Mouse (Mus musculus): ENCODE data around the gene Ror2.

The Ror2 gene

DNA sequence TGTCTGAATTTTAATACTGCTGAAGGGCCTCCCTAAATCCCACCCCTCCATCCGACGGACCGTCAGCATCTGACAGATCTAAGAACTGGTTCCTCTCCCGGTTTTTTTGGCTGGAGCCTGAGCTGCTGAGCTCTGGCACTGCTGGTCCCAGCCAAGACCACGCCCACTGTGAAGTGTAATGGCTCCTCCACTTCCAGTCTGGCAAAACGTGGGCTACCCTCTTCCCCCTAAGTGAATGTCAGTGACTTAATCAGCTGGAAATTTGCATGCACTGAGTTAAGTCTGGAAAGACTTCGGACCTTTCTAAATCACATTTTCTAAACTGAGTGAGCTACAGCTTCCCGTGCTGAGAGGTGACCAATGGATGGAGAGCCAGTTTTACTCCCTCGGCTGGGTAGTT, 52.5 kb downstream of the Ror2 start:
- DNase-seq (ENCODE audit: low spot score in 2 of 2): no peak

DNA sequence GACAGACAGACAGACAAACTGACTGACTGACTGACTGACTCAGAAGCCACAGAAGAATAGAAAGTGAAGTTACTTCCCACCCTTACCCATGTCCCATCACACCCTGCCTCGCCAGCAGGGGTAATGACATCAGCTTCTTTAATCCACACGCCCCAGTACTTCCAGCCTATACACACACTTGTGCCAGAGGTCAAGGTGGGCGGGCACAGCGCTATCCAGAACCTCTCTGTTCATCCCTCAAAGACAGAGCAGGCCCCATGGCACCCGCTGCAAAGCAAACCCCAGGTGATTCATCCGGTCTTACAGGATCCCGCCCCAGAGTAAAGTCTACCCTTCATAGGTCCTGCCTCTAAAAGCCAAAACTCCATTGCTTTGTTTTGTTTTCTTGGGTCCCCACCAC, 53.5 kb downstream of the Ror2 start:
- DNase-seq (ENCODE audit: low spot score in 2 of 2): no peak

DNA sequence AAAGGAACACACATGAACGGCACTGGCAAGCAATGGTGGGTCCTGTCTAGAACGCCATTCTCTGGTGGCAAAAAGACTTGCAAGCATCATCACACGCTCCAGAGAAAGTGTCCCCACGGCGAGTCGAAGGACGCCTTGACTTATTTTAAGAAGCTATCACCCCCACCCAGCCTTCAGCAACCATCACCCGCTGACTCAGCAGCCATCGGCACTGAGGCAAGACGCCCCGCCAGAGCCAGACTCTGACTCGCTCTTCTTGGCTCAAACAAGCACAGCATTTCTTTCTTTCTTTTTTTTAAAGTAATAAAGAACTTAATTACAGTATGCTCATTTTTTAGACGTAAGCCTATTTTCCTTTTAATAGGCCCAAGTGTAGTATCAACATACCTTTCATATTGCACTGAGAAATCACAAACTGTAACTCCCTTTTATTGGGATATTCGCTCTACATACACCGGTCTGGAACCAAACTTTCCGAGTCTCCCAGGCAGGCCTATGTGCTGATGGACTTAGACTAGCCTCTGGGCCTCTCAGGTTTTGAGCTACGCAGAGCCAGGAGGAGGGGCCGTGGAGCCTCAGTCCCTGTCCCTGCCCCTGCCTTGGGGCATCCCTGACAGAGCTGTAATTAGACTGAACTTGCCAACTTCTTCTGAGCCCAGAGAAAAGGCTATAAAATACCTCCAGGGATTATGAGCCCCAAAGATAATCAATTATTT, 55.3 kb downstream of the Ror2 start:
- DNase-seq (ENCODE audit: low spot score in 2 of 2): peak in 1 of 2 experiments; percentile 34

DNA sequence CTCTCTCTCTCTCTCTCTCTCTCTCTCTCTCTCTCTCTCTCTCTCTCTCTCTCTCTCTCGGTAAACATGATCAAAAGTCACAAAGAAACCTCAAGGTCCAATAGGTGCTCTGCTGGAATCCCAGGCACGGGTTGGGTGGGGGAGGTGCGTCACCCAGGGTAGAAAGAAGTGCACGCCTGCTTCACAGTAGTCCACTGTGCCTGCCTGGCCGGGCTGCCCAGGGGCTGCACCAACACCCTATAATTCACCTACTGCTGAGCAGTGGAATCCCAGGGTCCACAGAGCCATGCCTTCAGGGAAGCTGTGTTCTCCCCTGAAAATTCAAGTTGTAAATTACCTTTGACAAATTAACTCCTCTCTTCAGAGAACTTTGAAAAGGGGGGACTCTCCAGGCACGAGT, 58.9 kb downstream of the Ror2 start:
- no peak for DNase-seq (ENCODE audit: low spot score in 2 of 2)

DNA sequence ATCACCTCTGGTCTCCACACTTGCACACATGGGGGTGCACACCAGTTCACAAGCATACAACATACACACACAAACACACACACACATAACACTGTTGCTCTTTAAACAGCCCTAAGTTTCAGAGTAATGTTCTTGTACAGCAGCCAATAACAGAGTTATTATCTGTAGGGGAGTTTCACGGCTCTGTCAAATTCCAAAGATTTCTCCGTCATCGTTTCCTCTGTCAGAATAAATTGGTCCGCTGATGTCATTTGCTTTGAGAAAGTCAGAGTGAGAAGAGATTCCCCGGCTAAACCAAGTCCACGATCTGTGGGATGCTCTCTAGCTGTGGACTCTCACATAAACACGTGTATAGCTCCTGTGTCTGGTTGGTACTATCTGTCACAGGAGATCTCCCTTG, 59.5 kb downstream of the Ror2 start:
- DNase-seq (ENCODE audit: low spot score in 2 of 2): no peak

DNA sequence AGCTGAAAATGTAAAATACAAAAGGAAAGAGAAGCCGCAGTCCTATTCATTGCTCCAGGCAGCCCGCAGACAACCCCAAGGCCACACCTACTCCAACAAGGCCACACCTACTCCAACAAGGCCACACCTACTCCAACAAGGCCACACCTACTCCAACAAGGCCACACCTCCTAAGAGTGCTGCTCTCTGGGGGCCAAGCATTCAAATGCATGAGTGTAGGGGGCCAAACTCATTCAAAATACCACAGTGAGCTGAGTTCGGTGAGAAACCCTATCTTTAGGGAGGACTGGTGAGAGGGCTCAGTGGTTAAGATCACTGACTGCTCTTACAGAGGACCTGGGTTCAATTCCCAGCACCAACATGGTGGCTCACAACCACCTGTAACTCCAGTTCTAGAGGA, 60.0 kb downstream of the Ror2 start:
- no peak for DNase-seq (ENCODE audit: low spot score in 2 of 2)

DNA sequence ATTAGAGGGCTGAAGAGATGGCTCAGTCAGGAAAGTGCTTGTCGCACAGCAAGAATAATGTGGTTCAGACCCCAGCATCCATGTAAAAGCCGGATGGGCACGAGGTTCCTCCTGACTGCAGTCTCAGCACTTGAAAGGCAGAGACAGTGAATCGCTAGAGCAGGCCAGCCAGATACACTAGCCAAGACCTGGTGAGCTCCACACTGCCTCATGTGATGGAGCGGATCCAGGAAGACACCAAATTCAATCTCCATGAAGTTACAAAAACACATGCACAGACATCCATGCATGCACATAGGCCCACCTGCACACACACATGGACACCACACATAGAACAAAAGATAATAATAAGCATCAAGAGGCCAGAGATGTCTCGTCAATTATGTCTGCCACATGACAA, 64.7 kb downstream of the Ror2 start:
- no peak for DNase-seq (ENCODE audit: low spot score in 2 of 2)

DNA sequence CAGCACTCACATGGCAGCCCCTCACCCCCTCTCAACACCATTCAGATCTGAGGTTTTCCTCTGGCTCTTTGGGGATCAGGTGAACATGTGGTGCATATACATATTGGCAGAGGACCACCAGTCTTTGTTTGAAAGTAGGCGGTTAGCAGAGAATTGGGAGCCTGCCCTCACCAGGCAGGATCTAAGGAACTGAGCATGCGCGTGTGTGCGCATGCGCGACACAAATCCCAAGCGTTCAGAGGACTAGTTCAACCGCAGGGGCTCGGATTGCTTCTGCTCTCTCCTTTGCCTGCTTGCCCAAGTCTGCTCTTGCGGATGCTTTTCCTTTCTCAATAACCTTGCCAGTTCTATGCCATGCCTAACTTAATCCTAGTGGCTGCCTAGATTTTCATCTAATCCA, 66.0 kb downstream of the Ror2 start:
- no peak for DNase-seq (ENCODE audit: low spot score in 2 of 2)

DNA sequence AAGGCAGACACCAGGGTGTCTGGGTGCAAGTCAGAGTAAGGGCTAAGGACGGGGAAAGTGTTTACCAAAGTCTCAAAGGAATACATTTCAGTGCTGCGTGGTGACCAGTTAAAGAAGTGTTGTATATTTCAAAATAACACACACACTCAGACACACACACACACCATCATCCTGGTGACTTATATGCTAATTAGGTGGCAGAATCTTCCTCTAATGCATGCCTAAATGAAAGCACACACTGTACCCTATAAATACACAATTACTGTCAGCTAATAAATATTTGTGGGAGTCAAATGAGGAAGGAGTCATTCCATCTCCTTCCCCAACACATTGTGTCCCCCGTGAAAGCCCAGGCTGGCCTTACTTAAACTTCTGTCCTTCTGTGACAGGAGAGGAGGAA, 66.5 kb downstream of the Ror2 start:
- no peak for DNase-seq (ENCODE audit: low spot score in 2 of 2)

DNA sequence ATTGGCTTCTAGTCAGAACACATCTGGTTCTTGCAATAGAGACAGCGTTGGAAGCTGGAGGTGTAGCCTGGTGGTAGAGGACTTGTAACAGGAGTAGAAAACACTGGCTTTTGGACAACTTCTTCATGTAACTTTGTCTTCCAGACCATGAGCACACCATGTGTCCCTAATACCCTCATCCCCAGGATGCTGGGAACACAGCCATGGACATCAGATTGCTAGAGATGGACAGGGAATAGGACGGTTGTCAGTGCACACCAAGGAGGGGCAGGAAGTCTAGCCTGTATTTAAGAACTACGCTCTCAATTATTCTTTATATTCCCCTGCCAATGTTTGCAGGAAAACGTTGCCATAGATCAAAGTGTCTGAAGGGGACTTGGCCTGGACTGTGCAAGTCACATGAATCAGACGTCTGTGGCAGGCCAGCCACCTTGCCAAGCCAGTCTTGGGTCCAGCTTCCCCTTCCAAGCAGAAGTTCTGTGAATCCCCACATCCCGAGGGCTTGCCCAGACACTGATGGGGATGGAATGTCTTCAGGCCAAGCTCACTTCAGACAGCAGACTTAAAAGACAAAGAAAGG, 68.4 kb downstream of the Ror2 start:
- DNase-seq (ENCODE audit: low spot score in 2 of 2): no peak

DNA sequence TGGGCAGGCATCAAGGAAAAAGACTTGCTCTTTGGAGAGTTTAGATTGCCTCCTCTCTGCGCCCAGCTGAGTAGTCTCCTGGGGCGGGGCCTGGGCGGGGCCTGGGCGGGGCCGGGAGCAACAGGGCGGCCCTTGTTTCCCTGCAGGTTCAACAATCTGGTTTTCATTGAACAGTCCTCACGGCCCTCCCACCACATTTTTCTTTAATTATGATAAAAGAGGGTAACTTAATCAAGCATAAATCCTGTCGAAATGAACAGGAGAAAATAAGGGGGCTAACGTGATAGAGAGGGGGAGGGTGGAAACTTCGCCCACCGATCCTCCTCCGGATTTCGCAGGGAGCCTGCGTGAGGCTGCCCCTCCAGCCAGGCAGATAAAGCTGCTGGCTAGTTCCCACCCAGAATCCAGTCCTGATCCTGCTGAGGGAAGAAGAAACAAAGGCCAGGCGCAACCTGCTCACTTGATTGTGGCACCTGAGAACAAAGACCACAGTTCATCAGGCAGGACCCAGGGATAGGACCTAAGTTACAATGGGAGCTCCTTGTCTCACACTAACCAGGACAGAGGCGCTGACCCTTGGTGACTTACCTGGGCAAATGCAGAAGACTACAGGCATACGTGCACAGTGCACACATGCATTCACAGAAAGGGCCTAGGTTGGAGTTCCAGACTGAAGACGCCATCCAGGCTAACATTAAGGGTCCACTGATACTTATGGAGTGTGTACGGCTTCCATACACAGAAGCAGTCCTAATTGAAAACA, 73.8 kb downstream of the Ror2 start:
- DNase-seq (ENCODE audit: low spot score in 2 of 2): no peak

DNA sequence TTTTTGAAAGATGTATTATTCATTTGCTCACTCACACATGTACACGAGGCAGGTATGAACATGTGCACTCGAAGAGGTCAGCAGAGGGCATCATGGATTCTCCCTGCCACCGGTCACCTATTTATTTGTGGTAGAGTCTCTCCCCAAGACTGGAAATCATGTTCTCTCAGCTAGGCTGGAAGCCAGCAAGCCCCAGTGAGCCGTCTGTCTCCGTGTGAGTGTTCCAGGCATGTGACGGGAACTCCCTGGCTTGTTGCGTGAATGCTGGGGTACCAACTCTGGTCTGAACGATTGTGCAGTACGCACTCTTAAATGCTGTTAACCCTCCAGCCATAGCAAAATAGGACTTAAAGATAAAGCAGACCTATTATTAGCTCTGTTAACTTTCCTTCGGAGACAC, 77.4 kb downstream of the Ror2 start:
- no peak for DNase-seq (ENCODE audit: low spot score in 2 of 2)

DNA sequence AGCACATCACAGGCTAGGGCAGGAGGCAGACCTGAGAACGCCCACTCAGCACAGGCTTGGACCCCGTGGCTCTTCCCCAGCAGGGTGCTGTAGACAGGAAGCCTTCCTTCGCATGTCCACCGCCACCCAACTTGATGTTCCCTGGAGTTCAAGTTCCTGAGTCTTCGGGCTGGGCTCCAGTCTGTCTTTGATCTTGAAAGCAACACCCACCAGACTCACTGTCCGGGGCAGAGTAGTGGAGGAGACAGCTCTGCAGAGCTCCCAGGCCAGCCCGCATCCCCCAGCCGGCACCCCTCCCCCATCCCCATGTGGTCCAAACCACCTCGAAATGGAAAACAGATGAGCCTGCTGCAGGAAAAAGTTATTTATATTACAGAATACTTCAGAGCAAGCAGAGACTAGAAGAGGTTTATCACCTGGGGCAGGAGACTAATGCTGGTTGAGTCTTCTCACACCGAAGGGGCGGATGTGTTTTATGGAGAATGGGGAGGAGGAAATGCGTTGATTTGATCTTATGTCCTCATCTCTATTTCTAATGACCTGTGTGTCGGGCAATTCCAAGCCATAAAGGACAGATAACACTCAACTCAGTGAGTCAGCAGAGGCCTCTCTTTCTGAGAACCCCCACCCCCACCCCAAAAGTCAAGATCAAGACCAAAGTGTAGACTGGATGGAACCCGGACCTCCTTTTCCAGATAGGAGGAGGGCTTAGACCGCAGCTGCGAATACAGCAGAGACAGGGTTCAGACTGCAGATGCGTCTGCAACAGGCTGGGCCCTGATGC, 80.6 kb downstream of the Ror2 start:
- no peak for DNase-seq (ENCODE audit: low spot score in 2 of 2)

DNA sequence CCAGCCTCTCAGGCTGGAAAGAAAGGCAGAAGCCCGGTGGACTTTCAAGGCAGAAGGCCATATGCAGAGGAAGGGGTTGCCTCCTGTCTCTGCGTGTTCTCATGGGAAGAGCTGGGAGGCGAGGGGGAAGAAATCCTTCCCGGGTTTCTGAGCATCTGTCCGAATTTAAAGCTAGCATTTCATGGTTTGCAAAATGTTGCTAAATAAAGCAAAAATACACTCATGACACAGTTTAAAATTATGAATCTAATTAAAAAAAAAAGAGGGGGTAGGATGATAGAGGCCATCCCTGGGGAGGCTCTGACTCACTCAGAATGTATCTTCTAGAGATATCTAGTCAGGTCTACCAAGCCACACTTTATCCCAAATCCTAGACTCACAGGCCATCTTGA, 83.5 kb downstream of the Ror2 start:
- peak in 1 of 2 experiments; percentile 13 for DNase-seq (ENCODE audit: low spot score in 2 of 2)

DNA sequence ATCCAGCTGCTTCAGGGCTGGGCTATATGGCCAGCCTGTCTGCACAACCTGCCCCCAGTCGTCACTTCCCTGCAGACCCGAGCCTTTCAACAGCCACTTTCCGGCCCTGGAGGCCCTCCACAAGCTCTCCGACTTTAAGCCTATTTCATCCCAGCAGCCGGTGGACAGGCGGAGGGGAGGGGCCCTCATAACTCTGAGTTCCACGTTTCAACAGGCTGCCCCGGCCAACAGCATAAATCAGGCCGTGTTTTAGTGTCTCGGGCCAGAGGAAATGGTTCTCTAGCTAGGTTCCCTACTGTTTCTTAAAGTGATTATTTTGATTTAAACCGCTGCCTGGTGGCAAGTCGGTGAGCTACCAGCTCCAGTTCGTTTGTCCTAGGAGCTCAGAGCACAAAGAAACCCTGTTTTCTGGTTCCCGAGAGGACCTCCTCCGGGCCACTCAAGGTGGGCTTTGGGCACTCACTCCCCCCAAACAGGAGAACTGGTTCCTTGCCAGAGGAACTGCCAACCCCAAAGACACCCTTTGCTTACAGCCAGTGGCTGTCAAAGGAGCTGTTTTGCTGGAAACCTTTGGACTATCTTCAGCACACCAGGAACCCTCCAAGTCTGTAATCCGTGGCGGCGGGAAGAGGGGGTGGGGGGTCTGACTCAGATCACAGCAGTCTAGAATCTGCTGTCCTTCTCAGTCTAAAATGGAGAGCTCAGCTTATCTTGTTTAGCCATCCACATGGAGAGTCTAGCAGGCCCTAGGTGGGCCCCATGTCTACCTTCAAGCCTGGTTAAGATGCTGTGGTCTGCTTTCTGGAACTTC, 84.1 kb downstream of the Ror2 start:
- DNase-seq (ENCODE audit: low spot score in 2 of 2): peak in 1 of 2 experiments; percentile 8

DNA sequence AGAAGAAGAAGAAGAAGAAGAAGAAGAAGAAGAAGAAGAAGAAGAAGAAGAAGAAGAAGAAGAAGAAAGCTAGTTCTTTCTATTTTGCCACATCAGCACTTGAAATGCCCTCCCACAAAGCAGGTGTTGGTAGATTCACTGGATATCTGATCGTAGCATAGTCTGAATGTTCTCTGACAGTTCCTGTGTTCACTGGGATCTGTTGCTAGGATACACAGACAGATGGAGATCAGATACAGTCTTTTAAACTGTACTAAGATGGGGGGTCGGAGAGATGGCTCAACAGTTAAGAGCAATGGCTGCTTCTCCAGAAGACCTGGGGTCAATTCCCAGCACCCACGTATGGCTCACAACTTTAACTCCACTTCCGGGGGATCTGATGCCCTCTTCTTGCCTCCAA, 85.8 kb downstream of the Ror2 start:
- DNase-seq (ENCODE audit: low spot score in 2 of 2): no peak

DNA sequence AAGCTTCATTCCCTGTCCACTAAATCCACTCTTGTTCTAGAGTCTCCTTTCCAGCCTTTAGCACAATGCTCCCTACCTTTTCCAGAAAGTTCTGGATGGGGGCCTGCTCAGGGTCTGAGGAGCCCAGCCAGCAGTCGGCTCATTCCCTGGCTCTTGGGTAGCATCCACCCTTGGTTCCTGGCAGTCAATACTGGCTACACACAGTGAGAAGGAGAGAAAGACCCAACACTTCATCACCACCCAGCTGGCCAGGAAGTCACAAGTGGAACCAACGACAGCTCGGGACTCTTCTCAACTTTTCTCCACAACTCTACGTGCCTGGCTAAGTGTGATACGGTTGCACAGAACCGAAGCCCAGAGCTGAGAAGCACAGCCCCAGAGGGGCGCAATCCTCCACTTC, 86.7 kb downstream of the Ror2 start:
- no peak for DNase-seq (ENCODE audit: low spot score in 2 of 2)

DNA sequence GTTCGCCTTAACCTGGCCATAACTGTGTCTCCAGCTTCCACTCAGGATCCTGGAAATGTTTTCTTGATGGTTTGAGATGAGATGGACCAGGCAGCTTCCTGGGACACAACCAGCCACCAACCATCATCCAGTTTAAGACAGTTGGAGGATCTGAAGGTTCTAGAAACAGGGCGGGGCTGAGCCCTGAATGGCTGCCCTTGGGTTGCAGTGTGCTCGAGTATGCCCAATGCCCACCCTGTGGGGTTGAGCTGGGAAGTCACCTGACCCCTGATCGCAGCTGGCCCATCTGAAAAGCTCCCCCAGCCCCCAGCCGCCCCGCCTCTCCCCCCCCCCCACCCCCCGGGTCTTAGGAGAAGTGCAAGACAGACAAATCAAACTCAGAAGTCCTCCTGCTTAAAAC, 89.2 kb downstream of the Ror2 start:
- DNase-seq (ENCODE audit: low spot score in 2 of 2): no peak

DNA sequence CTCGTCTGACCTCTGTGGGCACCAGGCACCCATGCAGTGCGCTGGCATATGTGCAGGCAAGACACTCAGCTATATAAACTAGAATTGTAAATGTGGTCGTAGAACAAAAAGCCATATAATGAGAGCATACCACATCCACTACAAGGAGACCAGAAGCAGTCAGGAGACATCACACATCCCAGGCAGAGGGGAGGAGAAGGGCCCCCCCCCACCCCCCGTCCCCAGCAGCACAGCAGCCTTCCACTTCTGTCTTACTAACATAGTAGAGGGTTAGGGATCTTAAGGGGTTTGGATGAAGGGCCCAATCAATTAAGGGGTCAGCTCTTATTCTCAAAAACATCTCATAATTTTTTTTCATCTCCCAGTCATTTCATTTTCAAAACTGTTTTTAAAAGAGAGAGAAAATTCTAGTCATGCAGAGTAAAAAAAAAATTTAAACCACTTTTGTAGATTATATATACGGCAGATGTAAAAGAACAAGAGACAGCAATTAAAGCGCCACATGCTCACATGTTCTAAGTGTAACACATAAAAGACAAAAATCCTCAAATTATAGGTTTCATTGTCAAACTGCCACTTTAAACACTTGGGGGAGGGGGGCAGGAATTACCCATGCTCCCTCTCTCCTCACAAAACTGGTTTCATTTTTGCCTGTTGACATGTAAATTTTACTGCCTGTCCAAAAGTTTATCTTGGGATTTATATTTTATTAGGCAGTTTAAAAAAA, 89.8 kb downstream of the Ror2 start:
- DNase-seq (ENCODE audit: low spot score in 2 of 2): no peak

DNA sequence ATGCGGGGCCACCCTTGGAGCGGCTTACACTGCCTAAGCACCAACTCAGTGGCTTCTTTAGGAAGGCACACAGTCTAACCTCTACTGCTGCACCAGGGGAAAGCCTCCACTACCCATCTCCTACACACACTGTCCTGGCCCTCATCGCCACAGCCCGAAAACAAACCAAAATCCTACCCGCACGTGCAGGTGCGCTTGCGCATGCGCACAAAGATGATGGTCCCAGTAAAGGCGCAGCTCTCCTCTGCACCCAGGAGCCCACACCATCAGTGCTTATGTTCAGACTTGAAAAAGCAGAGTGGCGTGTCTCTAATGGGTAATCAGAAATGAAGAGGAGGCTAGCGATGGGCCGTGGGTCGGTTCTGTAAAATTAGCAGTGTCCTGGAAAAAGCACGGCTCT, 91.6 kb downstream of the Ror2 start:
- no peak for DNase-seq (ENCODE audit: low spot score in 2 of 2)

DNA sequence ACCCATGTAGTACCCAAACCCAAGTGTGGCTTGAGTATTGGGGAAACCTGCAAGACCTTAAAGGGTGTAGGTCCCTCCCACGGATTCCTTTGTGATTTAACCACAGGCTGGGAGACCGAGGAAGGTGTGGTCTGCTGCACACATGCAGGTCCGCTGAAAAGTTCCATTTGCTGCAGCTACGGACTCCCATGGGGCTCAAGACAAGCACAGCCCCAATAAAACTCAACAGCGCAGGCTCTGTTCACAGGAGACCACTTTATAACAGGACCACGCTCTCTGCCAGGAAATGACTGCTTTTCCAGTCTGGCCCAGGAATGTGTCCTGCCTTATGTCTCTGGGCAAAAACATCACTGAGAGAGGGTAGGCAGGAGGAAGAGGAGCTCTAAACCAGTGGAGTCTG, 92.2 kb downstream of the Ror2 start:
- DNase-seq (ENCODE audit: low spot score in 2 of 2): no peak
